Mouse (Mus musculus): ENCODE data around the gene Tut1. TPM values are rescaled to one million over a fixed set of nuclear protein-coding genes. Genes with fewer than 3 reads are reported as not detected.

The Tut1 gene
- polyA plus RNA-seq, 1 experiment = 24.9 TPM

DNA sequence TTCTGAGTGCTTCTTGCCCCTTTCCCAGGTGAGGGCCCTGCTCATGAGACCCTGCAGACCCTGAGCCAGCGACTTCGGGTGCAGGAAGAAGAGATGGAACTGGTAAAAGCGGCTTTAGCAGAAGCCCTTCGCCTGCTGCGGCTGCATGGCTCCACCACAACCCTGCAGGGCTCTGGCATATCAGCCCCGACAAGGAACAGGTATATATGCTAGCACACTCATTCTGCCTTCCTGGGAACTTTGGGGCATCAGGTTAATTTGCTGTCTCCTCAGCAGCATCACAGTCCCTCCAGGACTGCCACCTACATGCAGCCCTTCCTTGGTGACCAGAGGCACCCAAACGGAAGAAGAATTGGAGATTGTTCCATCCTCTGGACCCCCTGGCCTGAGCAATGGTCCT lies 22.9 kb upstream of the Tut1 start:
- TF ChIP-seq E2F4 (IDR thresholded peaks at IDR 0.05; ENCODE audit: insufficient read depth) (no peak), TCF3 (IDR thresholded peaks at IDR 0.05; ENCODE audit: insufficient read length, low read depth) (no peak), MAX (IDR thresholded peaks at IDR 0.05; ENCODE audit: low read depth) (no peak), MYOG (IDR thresholded peaks at IDR 0.05; ENCODE audit: control insufficient read depth in 1 of 3, insufficient read depth in 1 of 3, insufficient read length in 2 of 3, low read depth in 2 of 3) (no peak), POLR2A (IDR thresholded peaks at IDR 0.05; ENCODE audit: insufficient read length, low read depth) (no peak), POLR2AphosphoS2 (IDR thresholded peaks at IDR 0.05; ENCODE audit: insufficient read length, low read depth) (no peak), USF1 (IDR thresholded peaks at IDR 0.05; ENCODE audit: low read depth) (no peak), REST (IDR thresholded peaks at IDR 0.05; ENCODE audit: insufficient read depth, insufficient read length) (no peak), CEBPB (IDR thresholded peaks at IDR 0.05; ENCODE audit: insufficient read depth, poor library complexity, severe bottlenecking) (no peak), TCF12 (IDR thresholded peaks at IDR 0.05; ENCODE audit: insufficient read depth, poor library complexity, severe bottlenecking) (no peak), SRF (IDR thresholded peaks at IDR 0.05; ENCODE audit: control insufficient read depth, insufficient read length, low read depth) (no peak), MYOD1 (IDR thresholded peaks at IDR 0.05; ENCODE audit: control insufficient read depth in 1 of 3, insufficient read length in 2 of 3, low read depth in 2 of 3) (no peak)
- H3ac ChIP-seq (ENCODE audit: control insufficient read depth, insufficient read length) = peak overlapping the region; percentile 76
- no peaks in the 10 kb centered on the region for H3K27me3 ChIP-seq (ENCODE audit: control insufficient read depth, insufficient read depth, insufficient read length)
- peak overlapping the region; percentile 51 for H3K4me3 ChIP-seq
- H3K36me3 ChIP-seq (ENCODE audit: control insufficient read depth, insufficient read depth) = peaks cover 18% of the 10 kb centered on the region
- peak overlapping the region; percentile 96 for H3K4me2 ChIP-seq (ENCODE audit: low read depth)
- H3K79me2 ChIP-seq (ENCODE audit: control insufficient read depth, insufficient read depth) = peaks cover 4% of the 10 kb centered on the region

DNA sequence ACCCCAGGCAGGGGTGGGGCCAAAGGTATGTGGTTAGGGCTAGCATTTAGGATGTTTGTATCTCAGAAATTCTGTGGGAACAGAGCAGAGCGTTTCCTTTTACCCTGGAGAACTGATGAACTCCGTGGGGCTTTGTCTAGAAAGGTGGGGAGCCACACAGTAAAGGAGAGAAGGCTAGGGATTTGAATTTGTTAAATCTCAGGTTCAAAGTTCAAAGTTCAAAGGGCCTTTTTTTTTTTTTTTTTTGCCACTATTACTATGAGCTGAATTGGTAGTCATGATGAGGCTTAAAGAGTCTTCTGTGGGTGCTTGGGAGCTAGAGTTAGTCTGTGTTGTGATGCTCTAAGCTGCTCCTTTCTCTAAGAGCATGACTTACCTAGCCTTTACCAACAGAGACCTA lies 16.9 kb upstream of the Tut1 start:
- no peaks in the 10 kb centered on the region for H3K79me2 ChIP-seq (ENCODE audit: control insufficient read depth, insufficient read depth)
- TF ChIP-seq MYOG (IDR thresholded peaks at IDR 0.05; ENCODE audit: control insufficient read depth in 1 of 3, insufficient read depth in 1 of 3, insufficient read length in 2 of 3, low read depth in 2 of 3) (no peak), E2F4 (IDR thresholded peaks at IDR 0.05; ENCODE audit: insufficient read depth) (no peak), REST (IDR thresholded peaks at IDR 0.05; ENCODE audit: insufficient read depth, insufficient read length) (no peak), POLR2A (IDR thresholded peaks at IDR 0.05; ENCODE audit: insufficient read length, low read depth) (no peak), TCF3 (IDR thresholded peaks at IDR 0.05; ENCODE audit: insufficient read length, low read depth) (no peak)
- peaks cover 13% of the 10 kb centered on the region for H3K36me3 ChIP-seq (ENCODE audit: control insufficient read depth, insufficient read depth)

DNA sequence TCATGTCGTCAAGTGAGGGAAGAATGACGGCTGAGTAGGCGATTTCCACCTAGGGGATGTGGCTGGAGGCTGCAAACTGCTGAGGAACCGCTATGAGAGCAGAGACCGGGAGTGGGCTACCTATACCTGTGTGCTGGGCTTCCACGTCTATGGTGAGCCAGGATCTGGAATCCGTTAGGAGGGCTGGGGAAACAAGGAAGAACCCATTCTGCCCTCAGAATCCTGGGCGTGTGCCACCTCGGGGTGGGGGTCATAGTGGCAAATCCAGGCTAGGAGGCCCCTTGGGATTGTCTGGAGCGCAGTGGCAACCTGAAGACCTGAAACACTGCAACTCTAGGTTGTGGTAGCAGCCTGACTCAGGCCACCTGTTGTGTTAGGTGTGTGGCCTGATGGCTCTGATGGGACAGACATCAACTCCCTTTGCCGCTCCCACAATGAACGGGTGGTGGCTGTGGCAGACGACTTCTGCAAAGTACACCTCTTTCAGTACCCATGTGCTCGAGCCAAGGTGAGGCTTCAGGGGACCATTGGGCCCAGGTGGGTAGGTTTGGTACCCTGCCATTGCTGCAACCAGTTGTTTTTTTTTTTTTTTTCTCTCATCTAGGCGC lies 13.0 kb upstream of the Tut1 start:
- TF ChIP-seq SRF (IDR thresholded peaks at IDR 0.05; ENCODE audit: control insufficient read depth, insufficient read length, low read depth) (no peak), CEBPB (IDR thresholded peaks at IDR 0.05; ENCODE audit: insufficient read depth, poor library complexity, severe bottlenecking) (no peak), MYOG (IDR thresholded peaks at IDR 0.05; ENCODE audit: control insufficient read depth in 1 of 3, insufficient read depth in 1 of 3, insufficient read length in 2 of 3, low read depth in 2 of 3) (no peak), E2F4 (IDR thresholded peaks at IDR 0.05; ENCODE audit: insufficient read depth) (no peak), TCF12 (IDR thresholded peaks at IDR 0.05; ENCODE audit: insufficient read depth, poor library complexity, severe bottlenecking) (no peak), REST (IDR thresholded peaks at IDR 0.05; ENCODE audit: insufficient read depth, insufficient read length) (no peak), POLR2A (IDR thresholded peaks at IDR 0.05; ENCODE audit: insufficient read length, low read depth) (no peak), MAX (IDR thresholded peaks at IDR 0.05; ENCODE audit: low read depth) (no peak), POLR2AphosphoS2 (IDR thresholded peaks at IDR 0.05; ENCODE audit: insufficient read length, low read depth) (no peak), MYOD1 (IDR thresholded peaks at IDR 0.05; ENCODE audit: control insufficient read depth in 1 of 3, insufficient read length in 2 of 3, low read depth in 2 of 3) (no peak), USF1 (IDR thresholded peaks at IDR 0.05; ENCODE audit: low read depth) (no peak), TCF3 (IDR thresholded peaks at IDR 0.05; ENCODE audit: insufficient read length, low read depth) (no peak)
- Histone ChIP-seq H3K79me2 (ENCODE audit: control insufficient read depth, insufficient read depth) (peaks cover 28% of the 10 kb centered on the region), H3K36me3 (ENCODE audit: control insufficient read depth, insufficient read depth) (peaks cover 9% of the 10 kb centered on the region), H3K4me2 (ENCODE audit: low read depth) (peak overlapping the region; percentile 97), H3K27me3 (ENCODE audit: control insufficient read depth, insufficient read depth, insufficient read length) (no peaks in the 10 kb centered on the region), H3ac (ENCODE audit: control insufficient read depth, insufficient read length) (peak overlapping the region; percentile 97), H3K4me3 (peak overlapping the region; percentile 94)

More for the DNA sequence above, 16.9 kb upstream of the Tut1 start:
- Histone ChIP-seq H3ac (ENCODE audit: control insufficient read depth, insufficient read length) (no peak overlapping the region), H3K27me3 (ENCODE audit: control insufficient read depth, insufficient read depth, insufficient read length) (no peaks in the 10 kb centered on the region), H3K4me3 (no peak overlapping the region), H3K4me2 (ENCODE audit: low read depth) (no peak overlapping the region)

DNA sequence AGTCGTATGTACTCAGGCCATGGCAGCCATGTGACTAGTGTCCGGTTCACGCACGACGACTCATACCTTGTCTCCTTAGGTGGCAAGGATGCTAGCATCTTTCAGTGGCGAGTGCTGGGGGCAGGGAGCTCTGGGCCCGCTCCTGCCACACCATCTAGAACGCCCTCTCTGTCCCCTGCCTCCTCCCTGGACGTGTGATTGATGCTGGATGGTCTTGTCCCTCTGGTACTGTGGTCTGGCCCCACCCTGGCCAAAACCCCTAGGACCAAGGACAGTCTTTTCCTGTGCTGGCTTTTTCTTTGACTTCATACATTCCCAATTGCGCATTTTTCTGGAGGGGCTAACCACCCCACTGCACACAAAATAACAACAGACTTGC lies 12.5 kb upstream of the Tut1 start:
- Histone ChIP-seq H3K36me3 (ENCODE audit: control insufficient read depth, insufficient read depth) (peaks cover 12% of the 10 kb centered on the region), H3K27me3 (ENCODE audit: control insufficient read depth, insufficient read depth, insufficient read length) (no peaks in the 10 kb centered on the region), H3K4me3 (peak overlapping the region; percentile 94), H3ac (ENCODE audit: control insufficient read depth, insufficient read length) (peak overlapping the region; percentile 97), H3K4me2 (ENCODE audit: low read depth) (peak overlapping the region; percentile 97), H3K79me2 (ENCODE audit: control insufficient read depth, insufficient read depth) (peaks cover 28% of the 10 kb centered on the region)
- TF ChIP-seq TCF12 (IDR thresholded peaks at IDR 0.05; ENCODE audit: insufficient read depth, poor library complexity, severe bottlenecking) (no peak), CEBPB (IDR thresholded peaks at IDR 0.05; ENCODE audit: insufficient read depth, poor library complexity, severe bottlenecking) (no peak), MYOG (IDR thresholded peaks at IDR 0.05; ENCODE audit: control insufficient read depth in 1 of 3, insufficient read depth in 1 of 3, insufficient read length in 2 of 3, low read depth in 2 of 3) (no peak), SRF (IDR thresholded peaks at IDR 0.05; ENCODE audit: control insufficient read depth, insufficient read length, low read depth) (no peak), E2F4 (IDR thresholded peaks at IDR 0.05; ENCODE audit: insufficient read depth) (no peak), USF1 (IDR thresholded peaks at IDR 0.05; ENCODE audit: low read depth) (no peak), MAX (IDR thresholded peaks at IDR 0.05; ENCODE audit: low read depth) (no peak)
